Mouse (Mus musculus): ENCODE data around the gene B3gat3.
"Not testable (repeated sequence)": the region's sequence is repeated elsewhere in the genome, so short reads cannot be mapped to it uniquely, and the experiment has no call there.

Gene B3gat3

GRCm38 (mm10) chr19:8920073-8920736, at the start of gene B3gat3:
TSS of gene B3gat3 (plus strand) at chr19:8920374.
- peak; percentile 97 for DNase-seq

GRCm38 (mm10) chr19:8870381-8870780, 49.8 kb upstream of the B3gat3 start:
- DNase-seq: not testable (repeated sequence)

GRCm38 (mm10) chr19:8870838-8871237, 49.3 kb upstream of the B3gat3 start:
- no peak for DNase-seq

- peak; percentile 98 for DNase-seq
Observed at GRCm38 (mm10) chr19:8871267-8872186, 48.6 kb upstream of the B3gat3 start, which contains the start of gene Ubxn1. TSS of gene Ubxn1 (plus strand) at chr19:8871496.

GRCm38 (mm10) chr19:8872266-8872840, 47.8 kb upstream of the B3gat3 start:
- peak; percentile 19 for DNase-seq

- no peak for DNase-seq
Observed at GRCm38 (mm10) chr19:8875031-8875430, 45.1 kb upstream of the B3gat3 start.

- DNase-seq: peak; percentile 94
Observed at GRCm38 (mm10) chr19:8880311-8881033, 39.7 kb upstream of the B3gat3 start, which contains the start of gene Uqcc3. TSS of gene Uqcc3 (minus strand) at chr19:8880923.

- no peak for DNase-seq
Observed at GRCm38 (mm10) chr19:8881034-8881392, 39.2 kb upstream of the B3gat3 start.

GRCm38 (mm10) chr19:8883616-8884015, 36.6 kb upstream of the B3gat3 start, which contains the start of the genes Lbhd1 and Gm49403:
TSS of gene Lbhd1 (plus strand) at chr19:8883732.
TSS of gene Gm49403 (plus strand) at chr19:8883930.
- no peak for DNase-seq

- no peak for DNase-seq
Observed at GRCm38 (mm10) chr19:8886916-8887584, 33.1 kb upstream of the B3gat3 start.

- no peak for DNase-seq
Observed at GRCm38 (mm10) chr19:8887585-8888463, 32.4 kb upstream of the B3gat3 start.

GRCm38 (mm10) chr19:8888511-8889385, 31.4 kb upstream of the B3gat3 start, which contains the start of the genes 1810009A15Rik and Gm49416:
TSS of gene 1810009A15Rik (plus strand) at chr19:8888853.
TSS of gene Gm49416 (plus strand) at chr19:8888926.
- peak; percentile 96 for DNase-seq

- DNase-seq: peak; percentile 89
Observed at GRCm38 (mm10) chr19:8892829-8893766, 27.1 kb upstream of the B3gat3 start, which contains the start of gene Ints5. TSS of gene Ints5 (plus strand) at chr19:8893005.

GRCm38 (mm10) chr19:8895397-8895960, 24.7 kb upstream of the B3gat3 start:
- DNase-seq: no peak

GRCm38 (mm10) chr19:8896231-8896630, 23.9 kb upstream of the B3gat3 start:
- DNase-seq: not testable (repeated sequence)

- peak; percentile 55 for DNase-seq
Observed at GRCm38 (mm10) chr19:8897211-8897864, 22.8 kb upstream of the B3gat3 start.

- DNase-seq: peak; percentile 97
Observed at GRCm38 (mm10) chr19:8897865-8898495, 22.2 kb upstream of the B3gat3 start, which contains the start of gene Ganab. TSS of gene Ganab (plus strand) at chr19:8898071.

Measured in kidney, postnatal 14 days (tissue).